Mouse (Mus musculus): ENCODE data around the gene 4931406C07Rik. TPM values are rescaled to one million over a fixed set of nuclear protein-coding genes. Genes with fewer than 3 reads are reported as not detected.
A peak's percentile ranks its signal among the peaks of the same experiment; 100 is the strongest.

The 4931406C07Rik gene
- polyA plus RNA-seq, 1 experiment from 2014 or later = 8.4 TPM

DNA sequence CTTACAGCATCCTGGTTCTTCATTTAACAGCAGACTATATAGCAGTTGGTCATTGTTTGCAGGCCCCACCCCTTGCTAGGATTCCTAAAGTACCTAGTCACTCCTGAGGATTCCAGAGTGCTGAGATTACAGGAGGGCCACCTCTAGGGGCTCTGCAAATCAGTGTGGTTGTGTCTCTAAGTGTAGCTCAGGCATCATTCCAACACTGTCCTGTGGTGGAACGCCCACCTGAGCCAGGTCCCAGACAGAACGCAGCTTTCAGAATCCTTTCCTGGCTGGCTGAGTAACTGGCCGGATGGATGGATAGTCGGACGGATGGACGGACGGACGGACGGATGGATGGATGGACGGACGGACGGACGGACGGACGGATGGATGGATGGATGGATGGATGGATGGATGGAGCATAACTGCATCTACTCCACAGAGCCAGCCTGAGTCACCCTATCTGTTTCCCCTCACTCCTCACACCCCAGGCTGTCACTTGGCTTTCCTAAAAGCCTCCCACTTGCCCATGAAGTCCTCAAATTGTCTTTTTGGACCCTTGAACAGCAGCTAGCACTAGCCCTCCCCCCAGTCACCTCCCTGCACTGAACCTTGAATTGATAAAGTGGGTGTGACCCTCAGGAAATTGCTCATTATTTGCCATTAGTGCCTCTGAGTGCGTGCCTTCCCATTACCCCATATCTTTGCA, 67.8 kb downstream of the 4931406C07Rik start:
- Histone ChIP-seq H3K36me3 (no peaks in the 10 kb centered on the region), H3K27ac (no peak overlapping the region), H3K4me1 (replicated peaks) (peaks cover 10% of the 10 kb centered on the region), H3K9me3 (no peaks in the 10 kb centered on the region), H3K27me3 (peaks cover 31% of the 10 kb centered on the region), H3K4me3 (replicated peaks) (peak overlapping the region; percentile 45), H3K9ac (replicated peaks) (peak overlapping the region; percentile 59), H3K4me2 (peak overlapping the region; percentile 80)
- 80% methylated on average over 16 of the region's 16 CpGs for WGBS
- no peak for ATAC-seq (ENCODE audit: insufficient number of reproducible peaks, insufficient read depth, low FRiP score, low TSS enrichment, low read depth)

DNA sequence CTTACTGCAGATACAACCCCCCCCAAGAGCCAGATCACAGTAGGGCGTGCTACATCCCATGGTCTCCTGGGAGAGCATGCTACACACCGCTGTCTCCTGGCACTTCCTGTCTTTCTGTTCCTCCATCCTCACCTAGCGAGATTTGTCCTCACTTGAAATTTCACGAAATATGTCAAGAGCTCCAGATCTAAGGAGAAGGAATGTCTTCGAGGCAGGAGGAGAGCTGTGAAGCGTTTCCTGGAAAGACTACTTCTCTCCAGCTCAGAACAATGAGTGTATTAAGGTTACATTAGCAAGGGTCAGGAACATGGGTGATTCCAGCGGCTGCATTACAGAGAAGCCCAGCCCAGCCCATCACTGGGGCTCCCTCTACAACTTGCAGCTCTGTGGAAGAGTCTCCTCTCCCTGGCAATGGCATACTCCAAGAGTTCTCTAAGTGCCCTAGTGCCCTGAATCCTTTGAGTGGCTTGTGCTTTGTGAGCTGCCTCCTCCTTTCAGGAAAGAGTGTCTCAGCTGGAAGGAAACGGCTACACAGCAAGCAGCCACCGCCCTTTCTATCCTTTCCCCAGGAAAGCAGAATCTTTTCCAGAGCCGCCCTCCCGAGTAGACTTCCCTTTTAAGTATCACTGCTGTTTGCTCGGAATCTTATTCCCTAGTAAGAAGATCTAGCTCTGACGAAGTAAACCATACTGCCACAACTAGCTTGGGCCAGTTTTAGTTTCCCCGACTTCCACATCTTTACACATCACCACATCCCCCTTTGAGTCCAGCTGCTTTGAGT, 68.5 kb downstream of the 4931406C07Rik start:
- 59% methylated on average over 14 of the region's 14 CpGs for whole genome bisulfite sequencing
- Histone ChIP-seq H3K4me3 (replicated peaks) (no peak overlapping the region), H3K27me3 (peaks cover 31% of the 10 kb centered on the region), H3K4me1 (replicated peaks) (peaks cover 10% of the 10 kb centered on the region), H3K9me3 (no peaks in the 10 kb centered on the region), H3K9ac (replicated peaks) (no peak overlapping the region), H3K36me3 (no peaks in the 10 kb centered on the region), H3K4me2 (no peak overlapping the region), H3K27ac (no peak overlapping the region)
- ATAC-seq (ENCODE audit: insufficient number of reproducible peaks, insufficient read depth, low FRiP score, low TSS enrichment, low read depth) = no peak

DNA sequence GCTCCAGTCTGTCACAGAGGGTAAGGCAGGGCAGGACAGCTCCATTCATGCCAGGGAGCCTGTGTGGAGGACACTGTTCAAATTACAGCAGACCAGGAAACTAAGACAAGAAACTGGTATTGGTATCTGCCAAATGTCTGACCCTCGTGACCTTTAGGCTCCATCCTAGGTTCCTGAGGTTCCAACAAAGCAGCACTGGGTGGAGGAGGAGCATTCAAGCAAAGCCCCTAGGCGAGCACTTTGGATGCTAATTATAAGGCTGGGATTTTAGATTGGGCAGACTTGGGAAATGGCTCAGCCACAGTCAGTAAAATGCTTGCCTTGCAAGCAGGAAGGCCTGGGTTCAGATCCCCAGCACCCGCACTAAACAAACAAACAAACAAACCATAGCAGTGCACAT, 70.3 kb downstream of the 4931406C07Rik start:
- Histone ChIP-seq H3K27ac (no peak overlapping the region), H3K4me2 (no peak overlapping the region), H3K9me3 (0 out of 2 replicates have a peak, but pooled peaks cover 4% of the 10 kb centered on the region), H3K36me3 (no peaks in the 10 kb centered on the region), H3K4me3 (replicated peaks) (no peak overlapping the region), H3K4me1 (replicated peaks) (peaks cover 10% of the 10 kb centered on the region), H3K27me3 (peaks cover 31% of the 10 kb centered on the region), H3K9ac (replicated peaks) (no peak overlapping the region)
- no peak for ATAC-seq (ENCODE audit: insufficient number of reproducible peaks, insufficient read depth, low FRiP score, low TSS enrichment, low read depth)
- 78% methylated on average over 3 of the region's 3 CpGs for WGBS

DNA sequence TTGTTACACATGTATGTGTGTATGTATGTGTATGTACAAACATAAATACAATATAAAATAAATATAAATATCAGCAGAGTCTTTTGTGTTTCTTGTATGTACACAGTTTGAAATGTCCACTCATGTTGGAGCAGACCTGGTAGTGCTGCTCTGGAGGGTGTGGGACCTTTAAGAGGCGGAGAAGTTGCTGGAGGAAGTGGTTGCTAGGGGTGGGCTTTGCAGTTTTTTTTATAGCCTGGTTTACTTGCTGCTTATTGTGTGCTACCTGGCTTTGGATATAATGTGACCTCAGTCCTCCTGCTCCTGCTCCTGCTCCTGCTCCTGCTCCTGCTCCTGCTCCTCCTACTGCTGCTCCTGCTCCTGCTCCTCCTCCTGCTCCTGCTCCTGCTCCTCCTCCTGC, 72.6 kb downstream of the 4931406C07Rik start:
- no peak overlapping the region for H3K9ac ChIP-seq (replicated peaks)

More for the DNA sequence above, 72.6 kb downstream of the 4931406C07Rik start:
- no peak overlapping the region for H3K4me3 ChIP-seq (replicated peaks)
- H3K27ac ChIP-seq = no peak overlapping the region
- ATAC-seq (ENCODE audit: insufficient number of reproducible peaks, insufficient read depth, low FRiP score, low TSS enrichment, low read depth) = no peak
- H3K4me2 ChIP-seq = no peak overlapping the region
- H3K27me3 ChIP-seq = peaks cover 11% of the 10 kb centered on the region
- 0 out of 2 replicates have a peak, but pooled peaks cover 4% of the 10 kb centered on the region for H3K9me3 ChIP-seq
- WGBS = 86% methylated on average over 1 of the region's 1 CpGs
- H3K36me3 ChIP-seq = no peaks in the 10 kb centered on the region
- H3K4me1 ChIP-seq (replicated peaks) = peaks cover 4% of the 10 kb centered on the region

Small RNA genes within 50 kb of the gene (microRNA-seq; reads per million reads assigned to microRNA genes)
- gene Gm49349 (not detected), gene mmu-mir-7650 (not detected)

Other genes starting within 250 kb of the 4931406C07Rik start
- not detected in 2 replicates for gene Hephl1, start 194.3 kb downstream of the 4931406C07Rik start, polyA plus RNA-seq (2016; fragmentation: Nextera tagmentation; extraction: Ambion mirVana)
- gene Vstm5, start 67.4 kb downstream of the 4931406C07Rik start, polyA plus RNA-seq (2016; fragmentation: Nextera tagmentation; extraction: Ambion mirVana) = 2.4 and 2.6 TPM in 2 replicates
- gene Med17, start 26.5 kb downstream of the 4931406C07Rik start, polyA plus RNA-seq (2016; fragmentation: Nextera tagmentation; extraction: Ambion mirVana) = 41.0 and 46.0 TPM in 2 replicates
- gene Taf1d, start 234 bp downstream of the 4931406C07Rik start, polyA plus RNA-seq (2016; fragmentation: Nextera tagmentation; extraction: Ambion mirVana) = 85.4 and 86.1 TPM in 2 replicates
- gene Cep295, start 51.3 kb upstream of the 4931406C07Rik start, polyA plus RNA-seq (2016; fragmentation: Nextera tagmentation; extraction: Ambion mirVana) = 22.4 and 25.3 TPM in 2 replicates
- gene Smco4, start 187.0 kb upstream of the 4931406C07Rik start, polyA plus RNA-seq (2016; fragmentation: Nextera tagmentation; extraction: Ambion mirVana) = 2.0 and 3.1 TPM in 2 replicates

Data from limb, embryonic 12.5 days (tissue).